Mouse (Mus musculus): ENCODE data around the gene Ttc16.

The Ttc16 gene

GRCm38 (mm10) chr2:32784048-32784681 is 8.7 kb upstream of the Ttc16 start, which contains the start of gene Cfap157:
Gene Cfap157 (minus strand): TSS chr2:32784428.
- in situ Hi-C loops (cut with MboI; ENCODE audit: unreplicated experiment in 2 of 2) = loop anchor here in 1 of 2 experiments (10.0 kb wide), 1 partner anchor 141 kb away; no protein-coding TSS in a partner anchor

GRCm38 (mm10) chr2:32781710-32782109 is 6.3 kb upstream of the Ttc16 start:
- in situ Hi-C loops (cut with MboI; ENCODE audit: unreplicated experiment in 2 of 2) = loop anchor here in 1 of 2 experiments (10.0 kb wide), 1 partner anchor 143 kb away; no protein-coding TSS in a partner anchor

- in situ Hi-C loops (cut with MboI; ENCODE audit: unreplicated experiment in 2 of 2) = loop anchor here (10.0 kb wide), 1 partner anchor 145 kb away; no protein-coding TSS in a partner anchor
Observed at GRCm38 (mm10) chr2:32779714-32780113, 4.3 kb upstream of the Ttc16 start.

- in situ Hi-C loops (cut with MboI; ENCODE audit: unreplicated experiment in 2 of 2) = loop anchor here in 1 of 2 experiments (10.0 kb wide), 1 partner anchor 146 kb away; no protein-coding TSS in a partner anchor
Observed at GRCm38 (mm10) chr2:32779131-32779530, 3.7 kb upstream of the Ttc16 start.

GRCm38 (mm10) chr2:32778081-32778480 is 2.6 kb upstream of the Ttc16 start:
- in situ Hi-C loops (cut with MboI; ENCODE audit: unreplicated experiment in 2 of 2) = loop anchor here in 1 of 2 experiments (10.0 kb wide), 1 partner anchor 147 kb away; no protein-coding TSS in a partner anchor

- in situ Hi-C loops (cut with MboI; ENCODE audit: unreplicated experiment in 2 of 2) = loop anchor here in 1 of 2 experiments (10.0 kb wide), 1 partner anchor 149 kb away; no protein-coding TSS in a partner anchor
Observed at GRCm38 (mm10) chr2:32776192-32776591, 759 bp upstream of the Ttc16 start.

- in situ Hi-C loops (cut with MboI; ENCODE audit: unreplicated experiment in 2 of 2) = loop anchor here (10.0 to 25.0 kb wide), 3 partner anchors 152 to 1960 kb away; partner anchors contain the start of genes 1700001O22Rik (in 1 of the 2), Garnl3 (in 1 of the 2) and Ntmt1 (in 1 of the 2)
Observed at GRCm38 (mm10) chr2:32772626-32773279, 2.7 kb downstream of the Ttc16 start.

- in situ Hi-C loops (cut with MboI; ENCODE audit: unreplicated experiment in 2 of 2) = loop anchor here (10.0 to 25.0 kb wide), 3 partner anchors 153 to 1960 kb away; partner anchors contain the start of genes 1700001O22Rik (in 1 of the 2), Garnl3 (in 1 of the 2) and Ntmt1 (in 1 of the 2)
Observed at GRCm38 (mm10) chr2:32771886-32772285, 3.5 kb downstream of the Ttc16 start.

- in situ Hi-C loops (cut with MboI; ENCODE audit: unreplicated experiment in 2 of 2) = loop anchor here (10.0 to 25.0 kb wide), 3 partner anchors 155 to 1957 kb away; partner anchors contain the start of genes 1700001O22Rik (in 1 of the 2), Garnl3 (in 1 of the 2) and Ntmt1 (in 1 of the 2)
Observed at GRCm38 (mm10) chr2:32769327-32770085, 5.9 kb downstream of the Ttc16 start.

GRCm38 (mm10) chr2:32768661-32769285 is 6.7 kb downstream of the Ttc16 start:
- in situ Hi-C loops (cut with MboI; ENCODE audit: unreplicated experiment in 2 of 2) = loop anchor here (25.0 kb wide), 2 partner anchors 369 to 1956 kb away; partner anchors contain the start of genes 1700001O22Rik (in 1 of the 2), Garnl3 (in 1 of the 2) and Ntmt1 (in 1 of the 2)

GRCm38 (mm10) chr2:32767241-32767640 is 8.2 kb downstream of the Ttc16 start:
- in situ Hi-C loops (cut with MboI; ENCODE audit: unreplicated experiment in 2 of 2) = loop anchor here (25.0 kb wide), 2 partner anchors 370 to 1955 kb away; partner anchors contain the start of genes 1700001O22Rik (in 1 of the 2), Garnl3 (in 1 of the 2) and Ntmt1 (in 1 of the 2)

GRCm38 (mm10) chr2:32763353-32763752 is 12.1 kb downstream of the Ttc16 start:
- in situ Hi-C loops (cut with MboI; ENCODE audit: unreplicated experiment in 2 of 2) = loop anchor here (25.0 kb wide), 2 partner anchors 374 to 1951 kb away; partner anchors contain the start of genes 1700001O22Rik (in 1 of the 2), Garnl3 (in 1 of the 2) and Ntmt1 (in 1 of the 2)

GRCm38 (mm10) chr2:32761859-32762258 is 13.6 kb downstream of the Ttc16 start:
- in situ Hi-C loops (cut with MboI; ENCODE audit: unreplicated experiment in 2 of 2) = loop anchor here (25.0 kb wide), 2 partner anchors 375 to 1950 kb away; partner anchors contain the start of genes 1700001O22Rik (in 1 of the 2), Garnl3 (in 1 of the 2) and Ntmt1 (in 1 of the 2)

GRCm38 (mm10) chr2:32761361-32761760 is 14.1 kb downstream of the Ttc16 start:
- in situ Hi-C loops (cut with MboI; ENCODE audit: unreplicated experiment in 2 of 2) = loop anchor here (25.0 kb wide), 2 partner anchors 376 to 1949 kb away; partner anchors contain the start of genes 1700001O22Rik (in 1 of the 2), Garnl3 (in 1 of the 2) and Ntmt1 (in 1 of the 2)

- in situ Hi-C loops (cut with MboI; ENCODE audit: unreplicated experiment in 2 of 2) = loop anchor here (5.0 to 25.0 kb wide), 5 partner anchors 47 to 1947 kb away; partner anchors contain the start of genes Cdk9 (in 2 of the 2), 1700001O22Rik (in 1 of the 2), Garnl3 (in 1 of the 2) and Ntmt1 (in 1 of the 2)
Observed at GRCm38 (mm10) chr2:32759001-32759400, 16.4 kb downstream of the Ttc16 start.

GRCm38 (mm10) chr2:32758503-32758902 is 16.9 kb downstream of the Ttc16 start:
- in situ Hi-C loops (cut with MboI; ENCODE audit: unreplicated experiment in 2 of 2) = loop anchor here (5.0 to 25.0 kb wide), 5 partner anchors 46 to 1946 kb away; partner anchors contain the start of genes Cdk9 (in 2 of the 2), 1700001O22Rik (in 1 of the 2), Garnl3 (in 1 of the 2) and Ntmt1 (in 1 of the 2)

GRCm38 (mm10) chr2:32757056-32757845 is 18.2 kb downstream of the Ttc16 start, which contains the start of gene Tor2a:
Gene Tor2a (plus strand): TSS chr2:32757234.
- in situ Hi-C loops (cut with MboI; ENCODE audit: unreplicated experiment in 2 of 2) = loop anchor here (5.0 to 25.0 kb wide), 5 partner anchors 45 to 1945 kb away; partner anchors contain the start of genes Cdk9 (in 2 of the 2), 1700001O22Rik (in 1 of the 2), Garnl3 (in 1 of the 2) and Ntmt1 (in 1 of the 2)
